Mouse (Mus musculus) limb, embryonic 10.5 days (tissue): ENCODE results near the gene Lrrc74a. TPM values are rescaled to one million over a fixed set of nuclear protein-coding genes. Genes with fewer than 3 reads are reported as not detected.

Source experiments
- DNase-seq: peaks from one replicate; pipeline ENCODE4 v3.0.0-alpha.2; 2017; ENCODE audit warnings: low spot score
- H3K27ac ChIP-seq: fragments of 300-500 bp; sonication (generic); 2 replicates; pipeline ENCODE4 v1.5.1; 2016; ENCODE audit warnings: mild to moderate bottlenecking
- H3K27me3 ChIP-seq: fragments of 300-500 bp; sonication (generic); 2 replicates; pipeline ENCODE4 v1.6.1; 2016; ENCODE audit warnings: low read depth, mild to moderate bottlenecking; ENCODE audit not compliant: poor library complexity, severe bottlenecking
- H3K36me3 ChIP-seq: fragments of 300-500 bp; sonication (generic); 2 replicates; pipeline ENCODE4 v1.6.1; 2016; ENCODE audit warnings: mild to moderate bottlenecking, moderate library complexity
- H3K4me1 ChIP-seq: fragments of 300-500 bp; sonication (generic); 2 replicates; pipeline ENCODE4 v1.6.1; 2016
- H3K4me3 ChIP-seq: fragments of 300-500 bp; sonication (generic); 2 replicates; pipeline ENCODE4 v1.5.1; 2016; ENCODE audit warnings: mild to moderate bottlenecking, moderate library complexity
- H3K9me3 ChIP-seq: fragments of 300-500 bp; sonication (generic); replicated peaks from 2 replicates; pipeline ENCODE4 v1.6.1; 2016; ENCODE audit warnings: mild to moderate bottlenecking
- WGBS: fragments of 180-500 bp; shearing (Covaris S2); methylation state at CpG from one replicate; pipeline ENCODE4 v1.1.7; 2016; 5-methylcytosine and 5-hydroxymethylcytosine counted together
- polyA plus RNA-seq: library from polyadenylated mRNA; unstranded; fragments of >200 nt; fragmentation: Nextera tagmentation; extraction: Ambion mirVana; gene quantifications from 2 replicates; pipeline ENCODE4 v1.2.1, GENCODE M21; 2016

Gene Lrrc74a
- polyA plus RNA-seq, 1 experiment from 2014 or later = not detected

GRCm38 (mm10) chr12:86698537-86698936 is 35.6 kb upstream of the Lrrc74a start:
- no peak for DNase-seq
- H3K4me1 ChIP-seq = peaks cover 26% of the 10 kb centered on the region
- H3K4me3 ChIP-seq = no peak overlapping the region
- H3K36me3 ChIP-seq = peaks cover 3% of the 10 kb centered on the region; the same call in 1 of the 2 replicates
- H3K9me3 ChIP-seq = no peaks in the 10 kb centered on the region
- no peak overlapping the region for H3K27ac ChIP-seq
- no peaks in the 10 kb centered on the region for H3K27me3 ChIP-seq

DNA sequence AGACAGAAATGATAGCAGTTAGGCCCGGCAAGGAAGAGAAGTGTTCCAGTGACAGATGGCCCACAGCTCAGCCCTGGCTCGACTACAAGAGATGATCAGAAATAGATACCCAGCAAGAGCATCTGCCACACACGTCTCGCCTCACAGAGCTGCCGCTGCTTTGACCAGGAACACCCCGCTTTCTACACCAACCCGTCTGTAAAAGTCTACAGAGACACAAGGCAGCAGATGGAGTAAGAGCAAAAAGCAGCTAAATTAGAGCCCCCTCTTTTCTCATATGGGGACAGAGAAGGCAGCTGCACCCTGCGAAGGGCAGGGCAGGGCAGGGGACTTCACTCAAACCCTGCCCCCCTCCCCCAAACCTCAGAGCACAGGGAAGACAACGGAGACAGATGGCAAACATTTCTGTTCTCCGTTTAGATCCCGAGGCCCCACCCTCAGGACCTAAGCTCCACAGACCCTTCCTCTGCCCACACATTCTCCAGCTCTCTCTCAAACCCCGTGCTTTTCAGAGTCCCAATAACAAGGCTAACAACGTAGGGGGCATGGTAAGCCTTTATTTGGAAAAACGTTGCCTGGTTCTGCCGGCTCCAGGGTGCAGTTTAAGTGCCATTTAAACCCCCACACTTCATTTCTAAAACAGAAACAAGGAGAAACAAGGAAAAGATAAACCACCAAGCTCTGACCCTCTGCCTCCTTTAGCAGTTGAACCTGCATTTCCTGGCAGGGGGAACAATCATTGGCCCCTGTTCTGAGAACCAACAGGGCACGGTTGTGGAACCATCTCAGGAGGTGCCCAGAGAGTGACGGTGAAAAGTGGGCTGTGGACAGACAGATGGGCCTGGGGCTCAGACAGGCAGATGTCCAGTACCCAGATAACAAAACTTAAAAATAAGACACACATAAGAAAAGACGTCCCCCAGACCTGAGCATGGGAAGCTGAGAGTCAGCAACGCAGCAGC is 33.9 kb upstream of the Lrrc74a start:
- DNase-seq = no peak
- H3K4me3 ChIP-seq = no peak overlapping the region
- no peaks in the 10 kb centered on the region for H3K9me3 ChIP-seq
- H3K27me3 ChIP-seq = no peaks in the 10 kb centered on the region
- H3K27ac ChIP-seq = no peak overlapping the region
- peaks cover 26% of the 10 kb centered on the region for H3K4me1 ChIP-seq
- 39% methylated on average over 19 of the region's 19 CpGs for WGBS
- peaks cover 7% of the 10 kb centered on the region; the same call in 1 of the 2 replicates for H3K36me3 ChIP-seq

DNA sequence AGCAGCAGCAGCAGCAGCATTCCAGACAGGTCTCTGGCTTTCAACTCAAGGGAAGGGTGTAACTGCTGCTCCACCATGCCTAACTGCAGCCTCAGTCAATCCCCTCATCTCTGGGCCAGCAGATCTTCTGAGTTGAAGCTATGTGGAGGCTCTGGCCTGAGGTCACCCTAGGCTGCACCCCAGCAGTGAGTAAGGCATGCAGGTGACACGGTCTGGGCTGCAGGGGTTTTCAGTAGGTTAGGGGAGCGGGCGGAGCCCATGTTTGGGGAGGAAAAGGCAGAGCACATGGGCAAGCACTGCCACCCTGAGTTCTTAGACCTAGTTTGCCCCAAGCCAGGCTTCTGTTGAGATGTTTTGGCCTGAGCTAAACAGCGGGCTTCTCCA is 33.2 kb upstream of the Lrrc74a start:
- DNase-seq = no peak
- Histone ChIP-seq H3K27me3 (no peaks in the 10 kb centered on the region), H3K9me3 (no peaks in the 10 kb centered on the region), H3K36me3 (peaks cover 7% of the 10 kb centered on the region; the same call in 1 of the 2 replicates), H3K27ac (no peak overlapping the region), H3K4me3 (no peak overlapping the region), H3K4me1 (peaks cover 26% of the 10 kb centered on the region)
- 73% methylated on average over 4 of the region's 4 CpGs for WGBS

DNA sequence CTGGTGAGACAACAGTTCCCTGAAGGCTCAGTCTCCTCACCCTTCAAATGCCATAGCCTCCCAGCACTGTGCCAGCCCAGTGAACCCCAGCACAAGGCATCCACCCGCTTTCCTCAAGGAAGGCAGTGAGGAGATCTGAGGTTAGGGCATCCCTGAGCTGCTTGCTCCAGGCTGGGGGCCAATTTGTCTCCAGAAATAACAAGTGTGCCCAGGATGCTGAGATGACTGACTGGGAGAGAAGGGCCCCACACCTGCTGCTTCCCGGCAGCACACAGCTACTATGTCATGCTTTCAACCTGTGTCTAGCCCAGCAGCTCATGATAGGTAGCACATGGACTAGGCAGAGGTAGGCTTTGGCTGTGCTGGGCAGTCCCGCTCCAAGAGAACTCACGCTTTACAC is 32.7 kb upstream of the Lrrc74a start:
- H3K4me1 ChIP-seq = peaks cover 26% of the 10 kb centered on the region
- H3K4me3 ChIP-seq = no peak overlapping the region
- H3K36me3 ChIP-seq = peaks cover 7% of the 10 kb centered on the region; the same call in 1 of the 2 replicates
- 91% methylated on average over 4 of the region's 4 CpGs for WGBS
- H3K9me3 ChIP-seq = no peaks in the 10 kb centered on the region
- H3K27ac ChIP-seq = no peak overlapping the region
- H3K27me3 ChIP-seq = no peaks in the 10 kb centered on the region
- DNase-seq = no peak

DNA sequence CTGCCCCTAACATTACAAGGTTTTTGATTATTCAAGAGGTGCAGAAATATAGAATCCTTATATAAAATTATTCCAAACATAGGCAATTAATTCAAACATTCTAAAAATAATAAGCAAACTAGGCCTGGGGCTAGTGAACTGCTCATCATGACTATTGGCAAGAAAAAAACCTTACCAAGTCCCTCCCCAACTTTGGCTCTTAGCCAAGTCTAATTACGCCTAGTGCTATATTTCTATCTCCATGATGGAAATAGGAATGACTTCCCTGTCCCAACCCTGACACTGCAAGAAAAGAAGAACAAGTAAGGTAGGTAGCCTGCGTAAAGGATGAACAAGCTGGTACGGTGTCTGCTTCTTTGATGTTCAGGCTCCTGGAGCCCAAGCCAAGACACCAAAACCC is 31.5 kb upstream of the Lrrc74a start:
- H3K27ac ChIP-seq = no peak overlapping the region
- WGBS = 94% methylated on average over 3 of the region's 3 CpGs
- H3K36me3 ChIP-seq = peaks cover 7% of the 10 kb centered on the region; the same call in 1 of the 2 replicates
- no peaks in the 10 kb centered on the region for H3K27me3 ChIP-seq
- peaks cover 26% of the 10 kb centered on the region for H3K4me1 ChIP-seq
- DNase-seq = no peak
- no peak overlapping the region for H3K4me3 ChIP-seq
- H3K9me3 ChIP-seq = no peaks in the 10 kb centered on the region

- WGBS = 83% methylated on average over 5 of the region's 5 CpGs
- Histone ChIP-seq H3K27ac (no peak overlapping the region), H3K4me1 (peaks cover 12% of the 10 kb centered on the region), H3K4me3 (no peak overlapping the region), H3K36me3 (peaks cover 7% of the 10 kb centered on the region; the same call in 1 of the 2 replicates), H3K9me3 (no peaks in the 10 kb centered on the region), H3K27me3 (no peaks in the 10 kb centered on the region)
- DNase-seq = no peak
Observed at GRCm38 (mm10) chr12:86705843-86706242, 28.3 kb upstream of the Lrrc74a start.

- 85% methylated on average over 5 of the region's 5 CpGs for WGBS
- H3K36me3 ChIP-seq = no peaks in the 10 kb centered on the region
- no peak overlapping the region for H3K4me3 ChIP-seq
- no peaks in the 10 kb centered on the region for H3K4me1 ChIP-seq
- H3K9me3 ChIP-seq = no peaks in the 10 kb centered on the region
- DNase-seq = no peak
- no peak overlapping the region for H3K27ac ChIP-seq
- H3K27me3 ChIP-seq = no peaks in the 10 kb centered on the region
Observed at GRCm38 (mm10) chr12:86714026-86714425, 20.1 kb upstream of the Lrrc74a start.

DNA sequence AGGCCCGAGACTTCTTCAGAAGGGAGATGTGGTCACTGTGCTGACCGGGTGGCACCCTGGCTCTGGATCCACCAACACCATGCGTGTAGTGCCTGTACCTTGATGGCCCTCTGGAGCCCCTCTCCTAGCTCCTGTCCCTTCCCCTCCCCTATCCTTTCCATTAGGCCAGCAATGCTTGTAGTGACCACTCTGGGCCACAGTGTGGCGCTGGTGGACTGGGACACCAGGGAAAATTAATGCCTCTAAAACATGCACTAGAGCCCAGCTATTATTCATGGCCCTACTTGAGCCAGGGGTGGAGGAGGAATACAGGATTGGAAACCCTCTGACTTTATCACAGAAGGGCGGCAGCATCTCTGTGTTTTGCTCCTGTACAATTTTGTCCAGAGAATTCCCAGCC is 18.8 kb upstream of the Lrrc74a start:
- Histone ChIP-seq H3K36me3 (no peaks in the 10 kb centered on the region), H3K4me3 (no peak overlapping the region)

GRCm38 (mm10) chr12:86716962-86717361 is 17.2 kb upstream of the Lrrc74a start:
- Histone ChIP-seq H3K27me3 (no peaks in the 10 kb centered on the region), H3K9me3 (no peaks in the 10 kb centered on the region), H3K27ac (no peak overlapping the region), H3K36me3 (0 out of 2 replicates have a peak, but pooled peaks cover 2% of the 10 kb centered on the region), H3K4me1 (no peaks in the 10 kb centered on the region), H3K4me3 (no peak overlapping the region)
- 93% methylated on average over 11 of the region's 11 CpGs for WGBS
- DNase-seq = no peak

More for the DNA sequence above, 18.8 kb upstream of the Lrrc74a start:
- H3K27me3 ChIP-seq = no peaks in the 10 kb centered on the region
- no peaks in the 10 kb centered on the region for H3K9me3 ChIP-seq
- 52% methylated on average over 5 of the region's 5 CpGs for WGBS
- no peak overlapping the region for H3K27ac ChIP-seq
- DNase-seq = peak; percentile 72
- no peaks in the 10 kb centered on the region for H3K4me1 ChIP-seq

GRCm38 (mm10) chr12:86719961-86720639 is 14.1 kb upstream of the Lrrc74a start:
- H3K9me3 ChIP-seq = no peaks in the 10 kb centered on the region
- 0 out of 2 replicates have a peak, but pooled peaks cover 2% of the 10 kb centered on the region for H3K36me3 ChIP-seq
- WGBS = 89% methylated on average over 18 of the region's 18 CpGs
- H3K4me1 ChIP-seq = 0 out of 2 replicates have a peak, but pooled peaks cover 1% of the 10 kb centered on the region
- H3K27me3 ChIP-seq = no peaks in the 10 kb centered on the region
- DNase-seq = no peak
- H3K4me3 ChIP-seq = no peak overlapping the region
- H3K27ac ChIP-seq = peak overlapping the region; percentile 16; the same call in 1 of the 2 replicates

DNA sequence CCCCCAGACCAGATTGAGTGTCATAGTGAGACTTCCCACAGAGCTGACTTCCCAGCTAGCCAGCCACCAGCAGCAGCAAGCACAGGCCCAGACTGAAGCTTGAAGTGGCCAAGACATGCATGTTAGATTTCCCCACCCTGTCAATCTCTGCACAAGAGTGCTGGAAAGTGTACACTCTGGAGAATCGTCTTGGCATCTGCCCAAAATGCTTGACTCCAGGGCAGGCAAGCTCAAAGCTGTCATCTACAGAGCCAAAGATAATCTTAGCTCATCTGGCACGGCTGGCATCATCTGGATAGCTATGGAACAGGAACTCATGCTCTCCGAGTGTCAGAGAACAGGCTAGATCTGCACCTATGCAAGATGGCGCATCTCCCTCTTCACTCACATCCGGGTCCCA is 12.7 kb upstream of the Lrrc74a start:
- H3K4me1 ChIP-seq = 0 out of 2 replicates have a peak, but pooled peaks cover 3% of the 10 kb centered on the region
- H3K36me3 ChIP-seq = 0 out of 2 replicates have a peak, but pooled peaks cover 2% of the 10 kb centered on the region
- H3K4me3 ChIP-seq = no peak overlapping the region
- no peaks in the 10 kb centered on the region for H3K27me3 ChIP-seq
- 92% methylated on average over 5 of the region's 5 CpGs for WGBS
- no peak overlapping the region for H3K27ac ChIP-seq
- DNase-seq = no peak
- H3K9me3 ChIP-seq = no peaks in the 10 kb centered on the region

DNA sequence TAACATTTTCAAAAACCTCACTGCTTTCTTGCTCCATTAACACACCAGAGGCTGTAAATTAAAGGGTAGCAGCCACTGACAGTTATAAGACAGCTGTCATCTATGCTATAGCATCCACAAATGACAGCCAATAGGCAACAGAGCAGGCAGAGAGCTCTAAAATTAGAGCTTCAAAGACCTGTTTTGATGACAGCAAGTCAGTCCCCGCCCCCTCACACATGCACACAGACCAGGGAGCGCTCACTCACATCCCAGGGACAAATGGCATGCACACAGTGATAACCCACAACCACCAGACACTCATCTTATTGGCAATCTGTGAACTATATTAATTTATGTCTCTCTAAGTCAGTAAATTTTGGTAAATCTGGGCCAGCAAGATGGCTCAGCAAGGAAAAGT is 9.9 kb upstream of the Lrrc74a start:
- Histone ChIP-seq H3K36me3 (0 out of 2 replicates have a peak, but pooled peaks cover 2% of the 10 kb centered on the region), H3K27ac (no peak overlapping the region), H3K27me3 (no peaks in the 10 kb centered on the region), H3K4me3 (no peak overlapping the region), H3K9me3 (no peaks in the 10 kb centered on the region), H3K4me1 (0 out of 2 replicates have a peak, but pooled peaks cover 3% of the 10 kb centered on the region)
- DNase-seq = no peak
- 64% methylated on average over 2 of the region's 2 CpGs for WGBS

GRCm38 (mm10) chr12:86725706-86726105 is 8.5 kb upstream of the Lrrc74a start:
- Histone ChIP-seq H3K27ac (peak overlapping the region; percentile 89), H3K4me3 (peak overlapping the region; percentile 87), H3K36me3 (0 out of 2 replicates have a peak, but pooled peaks cover 2% of the 10 kb centered on the region), H3K27me3 (no peaks in the 10 kb centered on the region), H3K4me1 (0 out of 2 replicates have a peak, but pooled peaks cover 3% of the 10 kb centered on the region), H3K9me3 (no peaks in the 10 kb centered on the region)
- WGBS = under 1% methylated on average over 19 of the region's 19 CpGs
- DNase-seq = no peak
